Mouse (Mus musculus) megakaryocyte-erythroid progenitor cell, adult 5-6 weeks (primary cell): ENCODE measurements around the gene Rasgef1c. TPM values are rescaled to one million over a fixed set of nuclear protein-coding genes. Genes with fewer than 3 reads are reported as not detected.

Source experiments
- ATAC-seq: replicated peaks from 2 replicates; pipeline ENCODE4 v1.8.0; 2016; ENCODE audit warnings: mild to moderate bottlenecking, inconsistent platforms; ENCODE audit not compliant: severe bottlenecking, poor library complexity, low FRiP score, low TSS enrichment
- total RNA-seq, 2 experiments: library from RNA; stranded (forward) in 1 of 2; stranded (reverse) in 1 of 2; fragments of 200-1000, 215-1000 nt in 1 of 2; fragments of >200 nt in 1 of 2; fragmentation: Nextera tagmentation in 1 of 2; gene quantifications; 2 replicates each; pipeline ENCODE4 v1.2.3; 2014 to 2017

Gene Rasgef1c
- total RNA-seq, 2 experiments from 2014 or later = 1.2 to 5.6 TPM

DNA sequence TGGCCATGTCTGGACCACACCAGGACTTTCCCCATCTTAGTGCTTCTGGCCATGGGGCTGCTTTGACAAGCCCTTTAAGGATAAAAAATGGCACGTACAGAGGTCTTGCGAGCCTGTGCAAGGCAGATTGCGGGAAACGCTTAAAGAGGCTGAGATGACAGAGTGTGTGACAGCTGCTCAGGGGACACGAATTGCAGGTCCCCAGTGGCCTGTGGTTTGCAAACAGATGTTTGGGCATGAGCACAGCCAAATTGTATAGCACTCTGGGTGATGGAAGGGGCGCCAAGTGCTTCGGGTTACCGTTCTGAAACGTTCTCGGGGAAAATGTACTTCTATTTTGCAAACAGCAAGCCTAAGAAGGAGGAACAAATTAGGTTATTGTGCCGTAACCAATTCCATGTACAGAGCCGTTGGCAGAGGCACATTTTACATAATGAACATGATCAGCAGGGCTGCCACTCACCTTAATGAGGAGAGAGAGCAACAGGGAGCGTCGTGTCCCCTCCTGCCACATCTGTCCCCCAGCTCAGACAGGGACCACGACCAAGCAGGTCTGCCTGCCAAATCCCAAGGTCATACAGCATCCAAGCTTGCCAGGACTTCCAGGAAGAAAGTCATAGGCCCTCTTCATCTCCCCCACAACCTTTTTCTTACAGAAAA is 17.0 kb downstream of the Rasgef1c start:
- no peak for ATAC-seq

DNA sequence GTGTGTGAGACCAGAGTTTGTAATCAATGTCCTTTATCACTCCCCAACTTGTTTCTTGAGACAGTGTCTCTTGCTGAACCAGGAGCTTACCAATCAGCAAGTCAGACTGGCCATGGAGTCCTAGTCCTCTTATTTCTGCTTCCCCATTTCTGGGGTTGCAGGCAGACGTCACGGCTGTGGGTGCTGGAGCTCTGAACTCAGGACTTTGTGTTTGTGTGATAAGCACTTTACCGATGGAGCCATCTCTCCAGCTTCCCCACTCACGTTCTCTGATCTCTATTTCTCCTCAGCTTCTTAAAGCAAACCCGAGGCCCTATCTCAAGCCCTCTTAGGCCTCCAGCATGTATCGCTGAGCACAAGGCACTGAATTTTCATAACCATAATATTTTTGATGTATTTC is 17.7 kb downstream of the Rasgef1c start:
- no peak for ATAC-seq

DNA sequence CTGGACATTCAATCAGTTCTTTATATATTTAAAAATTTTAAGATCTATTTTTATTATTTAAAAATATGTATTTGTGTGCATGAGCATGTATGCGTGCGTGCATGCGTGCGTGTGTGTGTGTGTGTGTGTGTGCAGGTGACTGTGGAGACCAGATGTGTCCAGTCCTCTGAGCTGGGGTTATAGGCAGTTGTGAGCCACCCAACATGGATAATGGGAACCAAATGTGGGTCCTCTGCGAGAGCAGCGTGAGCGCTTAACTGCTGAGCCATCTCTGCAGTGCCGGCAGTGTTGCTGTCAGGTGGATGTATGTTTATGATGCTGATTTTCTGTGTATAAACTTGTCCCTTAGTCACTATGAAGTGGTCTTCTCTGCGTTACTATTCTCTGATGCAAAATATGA is 21.9 kb downstream of the Rasgef1c start:
- no peak for ATAC-seq

DNA sequence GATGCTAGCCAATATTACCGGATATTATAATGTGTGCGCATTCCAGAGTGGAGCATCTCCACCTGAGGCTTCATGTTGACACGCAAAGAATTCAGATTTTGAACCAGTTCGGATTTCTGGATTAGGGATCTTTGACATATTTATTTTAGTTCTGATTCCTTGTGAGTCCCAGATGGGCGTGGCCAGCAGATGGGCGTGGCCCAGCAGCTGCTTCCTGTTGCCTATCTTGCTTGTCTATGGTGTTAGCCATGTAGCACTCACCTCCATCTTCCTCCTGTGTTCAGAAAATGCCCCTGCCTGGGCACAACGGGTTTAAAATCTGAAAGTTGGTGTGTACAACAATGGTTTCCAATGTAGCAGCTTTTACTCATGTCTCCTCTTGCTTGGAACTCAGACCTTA is 24.5 kb downstream of the Rasgef1c start:
- ATAC-seq = peak; percentile 73; the same call in 1 of the 2 replicates

DNA sequence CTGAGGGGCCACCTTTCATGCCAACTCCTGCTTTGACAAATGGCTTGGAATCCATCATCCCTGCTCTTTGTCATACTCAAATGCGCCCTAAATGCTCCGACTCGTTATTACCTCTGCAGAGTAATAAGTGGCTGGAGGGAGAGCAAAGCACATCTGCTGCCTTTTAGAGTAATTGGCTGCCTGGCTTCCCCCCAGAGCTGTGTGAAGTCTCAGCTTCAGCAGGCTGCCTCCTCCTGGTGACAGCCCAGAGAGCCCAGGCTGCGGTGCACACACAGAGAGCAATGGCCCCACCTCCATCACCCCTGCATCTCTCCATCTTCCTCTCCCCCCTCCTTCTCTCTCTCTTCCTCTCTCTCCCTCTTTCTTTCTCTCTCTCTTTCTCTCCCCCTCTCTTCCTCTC is 25.5 kb downstream of the Rasgef1c start:
- no peak for ATAC-seq

DNA sequence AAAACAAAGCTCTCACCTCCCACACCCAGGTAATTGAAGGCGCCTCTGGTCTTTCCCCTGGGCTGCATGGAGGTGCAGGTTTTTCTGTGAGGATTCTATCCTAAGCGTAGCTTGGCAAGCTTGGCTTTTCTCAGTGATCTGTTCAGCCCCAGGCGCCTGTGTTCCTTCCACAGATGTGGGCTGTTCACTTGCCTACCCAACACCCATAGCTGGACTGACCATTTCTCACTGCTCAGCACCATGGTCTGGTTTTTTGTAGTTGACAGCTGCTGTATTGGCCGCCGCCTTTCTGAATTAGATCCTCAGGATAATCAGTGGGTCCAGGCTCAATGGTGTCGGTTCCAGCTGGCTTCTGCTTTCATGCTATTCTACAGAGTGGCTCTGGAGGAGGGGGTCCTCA is 26.0 kb downstream of the Rasgef1c start:
- no peak for ATAC-seq

DNA sequence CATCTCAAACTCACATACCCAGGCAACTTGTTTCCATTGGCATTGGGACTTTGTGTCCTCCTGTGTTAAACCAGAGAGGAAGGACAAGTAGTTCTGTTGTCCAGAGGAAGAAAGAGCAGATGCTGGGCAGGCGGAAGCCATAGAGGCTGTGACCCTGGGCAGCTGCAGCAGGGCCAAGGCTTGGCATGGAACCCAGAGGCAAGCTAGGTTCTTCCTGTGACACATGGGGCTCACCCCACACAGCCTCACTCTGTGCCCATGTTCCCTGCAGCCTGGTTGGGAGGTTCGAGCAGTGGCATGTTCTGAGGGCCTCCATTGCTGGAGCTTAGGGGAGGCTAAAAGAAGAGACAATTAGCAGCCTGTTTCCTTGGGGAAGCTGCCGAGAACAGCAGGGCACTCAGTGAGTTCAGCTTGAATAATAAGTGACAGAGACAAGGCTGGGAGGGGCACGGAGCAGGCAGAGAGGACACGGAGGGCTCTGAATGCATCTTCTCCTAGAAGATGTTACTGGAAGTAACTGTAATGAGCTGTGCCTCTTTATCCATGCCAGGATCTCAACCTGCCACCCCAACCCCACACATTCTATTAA is 29.5 kb downstream of the Rasgef1c start:
- ATAC-seq = no peak

DNA sequence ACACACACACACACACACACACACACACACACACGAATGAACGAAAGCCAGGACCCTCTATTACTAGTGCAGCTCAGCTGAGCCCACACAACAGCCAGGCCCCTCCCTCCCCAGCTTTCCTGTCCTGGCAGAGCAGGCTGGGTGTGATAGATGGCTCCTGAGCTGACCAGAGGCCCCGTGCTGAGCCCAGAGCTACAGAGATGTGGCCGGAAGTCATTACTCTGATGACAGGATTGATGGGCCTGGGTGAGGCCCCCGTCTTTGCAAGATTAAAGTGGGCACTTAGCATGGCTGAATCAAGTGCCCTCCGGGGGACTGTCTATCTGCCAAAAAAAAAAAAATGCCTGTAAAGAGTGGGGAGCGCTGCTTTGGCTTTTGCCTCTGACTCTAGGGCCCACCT is 30.2 kb downstream of the Rasgef1c start:
- no peak for ATAC-seq

DNA sequence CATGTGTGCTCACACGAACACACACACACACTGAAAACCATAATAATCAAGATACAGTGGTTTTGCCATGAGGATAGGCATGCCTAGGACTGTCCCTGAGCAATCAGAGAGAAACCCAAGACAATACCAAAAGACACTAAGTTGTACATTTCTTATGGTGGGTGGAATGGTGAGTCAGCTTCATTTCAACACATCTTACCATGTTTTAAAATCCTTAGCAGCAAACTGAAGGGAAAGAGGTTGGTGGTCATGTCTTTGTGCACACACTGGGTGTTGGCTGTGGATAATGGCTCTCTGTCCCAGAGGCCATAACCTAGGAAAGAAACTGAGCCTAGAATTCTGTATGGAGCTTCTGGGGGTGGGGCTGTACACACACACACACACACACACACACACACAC is 32.2 kb downstream of the Rasgef1c start:
- no peak for ATAC-seq

DNA sequence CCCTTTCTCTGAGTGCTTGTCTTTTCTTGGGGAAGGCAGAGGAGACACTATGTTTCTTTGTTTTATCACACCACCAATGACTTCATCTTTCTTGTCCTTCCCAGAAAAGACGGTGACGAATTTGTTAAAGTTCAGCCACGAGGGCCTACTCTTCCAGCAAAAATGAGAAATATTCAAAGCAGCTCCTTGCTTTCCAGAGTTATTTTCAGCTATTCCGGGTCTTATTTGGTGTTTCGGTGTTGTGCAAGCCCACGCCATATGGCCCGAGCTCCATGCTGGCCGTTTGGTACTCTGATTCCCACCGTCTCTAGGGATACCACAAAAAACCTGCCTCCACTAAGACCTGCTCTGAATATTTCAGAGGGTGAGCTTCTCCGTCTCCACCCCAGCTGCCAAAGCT is 32.7 kb downstream of the Rasgef1c start:
- no peak for ATAC-seq

DNA sequence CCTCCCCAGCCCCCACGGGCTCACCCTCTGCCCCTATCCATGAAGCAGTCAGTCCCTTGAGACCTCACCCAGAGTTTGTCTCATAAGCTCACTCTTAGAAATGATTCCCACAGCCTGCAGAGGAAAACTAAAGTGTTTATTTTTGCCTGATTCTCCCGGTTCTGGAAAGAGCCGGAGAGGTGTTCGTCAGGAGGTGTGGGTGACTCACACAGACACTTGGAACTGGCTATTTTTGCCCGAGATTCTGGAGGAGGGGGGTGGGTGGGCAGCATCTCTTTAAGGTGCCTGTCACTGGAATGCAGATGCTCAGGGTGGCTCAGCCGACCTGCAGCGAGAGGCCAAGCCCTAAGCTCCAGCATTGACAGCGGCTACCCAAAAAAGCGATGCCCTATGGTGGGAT is 34.8 kb downstream of the Rasgef1c start:
- ATAC-seq = no peak

DNA sequence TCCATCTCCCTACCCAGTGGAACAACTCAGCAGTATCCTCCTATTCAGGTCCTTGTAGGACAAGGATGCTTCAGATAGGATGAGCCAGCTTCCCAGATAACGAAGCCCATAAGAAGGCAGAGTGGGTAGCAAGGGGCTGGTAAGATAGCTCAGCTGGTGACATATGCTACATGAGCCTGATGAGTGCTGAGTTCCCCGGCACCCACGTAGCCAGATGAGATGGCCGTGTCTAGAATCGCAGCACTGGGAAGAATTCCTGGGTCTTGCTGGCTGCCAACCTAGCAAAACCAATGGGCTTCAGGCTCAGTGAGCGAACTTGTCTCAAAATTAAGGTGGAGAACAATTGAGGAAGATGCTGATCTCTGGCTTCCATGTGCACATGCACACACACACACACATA is 36.1 kb downstream of the Rasgef1c start:
- ATAC-seq = no peak

DNA sequence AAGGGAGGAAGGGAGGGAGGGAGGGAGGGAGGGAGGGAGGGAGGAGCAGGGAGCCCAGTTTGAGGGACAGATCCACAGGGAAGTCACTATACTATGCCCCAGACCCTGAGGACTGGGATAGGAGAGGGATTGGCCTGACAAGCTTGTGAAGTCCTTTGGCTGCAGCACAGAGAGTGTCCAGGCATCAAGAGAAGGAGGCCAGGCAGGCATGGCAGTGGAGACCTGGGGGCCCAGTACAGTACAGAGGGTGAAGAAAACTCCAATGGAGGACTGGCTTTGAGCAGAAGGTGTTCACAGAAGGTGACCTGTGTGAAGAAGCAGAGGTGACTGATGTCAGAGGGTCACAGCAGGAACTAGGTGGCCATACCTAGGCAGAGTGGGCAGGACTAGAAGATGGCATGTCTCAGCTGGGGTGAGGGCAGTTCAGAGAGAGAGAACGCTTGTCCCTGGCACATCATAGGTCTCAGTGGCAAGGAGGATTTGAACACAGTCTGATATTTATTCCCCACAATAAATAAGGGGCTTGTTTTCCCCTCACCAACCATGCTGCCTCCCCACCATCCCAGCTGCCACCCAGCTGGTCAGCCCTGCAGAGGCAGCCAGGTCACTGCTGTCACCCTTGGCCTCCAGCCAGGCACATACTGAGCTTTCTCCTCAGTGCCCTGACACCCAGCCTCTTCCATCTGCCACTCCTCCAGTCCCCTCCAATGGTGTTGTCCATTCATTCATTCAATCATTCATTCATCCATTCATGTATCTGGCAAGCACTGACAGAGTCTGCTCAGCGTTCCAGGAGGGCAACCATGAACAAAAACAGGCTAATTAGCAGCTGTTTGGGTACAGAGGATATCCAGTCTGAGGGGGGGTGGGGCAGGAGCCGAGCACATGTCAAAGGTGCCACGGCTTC is 36.9 kb downstream of the Rasgef1c start:
- no peak for ATAC-seq

DNA sequence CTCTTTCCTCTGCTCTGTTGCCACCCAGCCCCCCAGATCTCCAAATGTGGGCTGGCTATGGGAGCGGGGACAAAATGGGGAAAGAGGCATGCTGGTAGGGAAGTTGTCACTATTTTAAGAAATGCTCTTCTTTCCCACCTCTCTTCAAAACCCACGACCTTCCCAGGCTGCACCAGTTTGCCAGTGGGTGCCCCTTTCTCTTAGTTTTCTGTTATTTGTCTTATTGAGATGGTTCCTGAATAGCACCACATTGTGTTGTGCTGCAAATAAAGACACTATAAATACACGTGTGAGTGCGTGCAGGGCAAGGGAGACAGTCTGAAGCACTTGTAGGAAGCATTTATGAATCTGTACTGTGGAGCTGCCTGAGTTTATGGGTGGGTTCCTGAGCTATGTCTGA is 41.2 kb downstream of the Rasgef1c start:
- ATAC-seq = no peak

DNA sequence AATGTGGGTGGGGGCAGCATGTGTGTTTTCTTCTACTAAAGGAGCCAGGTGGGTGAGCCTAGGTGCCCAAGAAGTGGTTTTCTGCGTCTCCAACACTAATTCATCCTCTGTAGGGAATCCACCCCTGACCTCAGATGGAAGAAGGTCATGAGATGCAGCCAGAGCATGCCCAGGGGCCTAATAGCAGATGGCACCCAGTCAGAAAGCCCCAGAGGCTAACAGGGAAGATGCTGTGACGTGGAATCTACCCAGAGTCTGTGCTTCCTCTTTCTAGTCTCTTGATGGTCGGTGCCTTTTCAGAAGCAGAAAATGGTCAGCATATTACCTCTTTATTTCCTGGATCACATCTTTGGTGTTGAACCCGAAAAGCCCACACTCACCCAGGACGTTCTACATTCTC is 42.3 kb downstream of the Rasgef1c start:
- ATAC-seq = no peak

DNA sequence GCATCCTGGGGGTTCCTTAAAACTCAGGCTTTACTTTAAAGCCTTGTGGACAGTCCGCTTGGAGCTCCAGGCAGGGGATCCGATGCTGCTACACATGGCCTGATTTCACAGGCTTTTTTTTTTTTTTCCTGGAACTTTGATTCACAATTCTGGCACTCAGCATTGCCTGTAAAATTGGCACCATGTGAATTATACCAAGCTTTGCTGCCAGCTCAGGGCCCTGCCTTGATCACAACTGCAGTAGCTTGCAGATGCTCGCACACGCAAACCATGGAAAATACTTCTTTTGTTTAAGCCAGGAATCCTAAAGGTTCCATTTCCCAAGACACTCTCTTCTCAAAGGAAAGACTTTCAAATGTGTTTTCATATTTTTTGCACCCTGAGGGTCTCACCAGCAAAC is 44.1 kb downstream of the Rasgef1c start:
- no peak for ATAC-seq

DNA sequence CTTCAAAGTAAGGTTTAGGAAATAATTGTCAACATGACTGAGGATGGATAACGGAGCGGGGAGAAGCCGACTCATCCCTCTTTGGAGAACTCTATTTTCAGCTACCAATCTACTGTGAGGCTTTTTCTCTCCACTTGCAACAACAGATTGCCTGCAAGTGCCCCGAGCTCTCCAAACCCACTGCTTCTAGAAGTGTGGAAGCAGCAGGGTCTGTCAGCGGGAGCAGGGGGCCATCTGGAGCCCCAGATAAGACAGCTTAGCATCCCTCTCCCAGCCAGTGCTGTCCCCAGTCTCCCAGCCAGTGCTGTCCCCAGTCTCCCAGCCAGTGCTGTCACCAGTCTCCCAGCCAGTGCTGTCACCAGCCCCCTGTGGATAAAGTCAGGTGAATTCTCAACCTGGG is 48.2 kb downstream of the Rasgef1c start:
- ATAC-seq = no peak

DNA sequence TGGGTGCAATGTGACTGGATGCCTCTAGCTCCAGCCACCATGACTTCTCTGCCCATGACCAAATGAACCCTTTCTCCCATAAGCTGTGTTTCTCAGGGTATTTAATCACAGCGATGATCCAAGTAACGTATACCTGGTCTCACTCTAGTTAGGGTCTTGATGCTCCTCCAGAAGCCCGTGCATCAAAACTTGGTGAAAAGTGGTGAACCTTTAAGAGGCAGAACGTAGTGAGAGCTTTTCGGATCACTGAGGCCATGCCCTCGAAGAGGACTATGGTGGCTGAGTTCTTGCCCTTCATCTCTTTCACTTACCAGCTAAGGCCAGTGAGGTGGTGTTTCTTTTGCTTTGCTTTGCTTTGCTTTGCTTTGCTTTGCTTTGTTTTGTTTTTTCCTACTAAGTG is 52.0 kb downstream of the Rasgef1c start:
- ATAC-seq = no peak

DNA sequence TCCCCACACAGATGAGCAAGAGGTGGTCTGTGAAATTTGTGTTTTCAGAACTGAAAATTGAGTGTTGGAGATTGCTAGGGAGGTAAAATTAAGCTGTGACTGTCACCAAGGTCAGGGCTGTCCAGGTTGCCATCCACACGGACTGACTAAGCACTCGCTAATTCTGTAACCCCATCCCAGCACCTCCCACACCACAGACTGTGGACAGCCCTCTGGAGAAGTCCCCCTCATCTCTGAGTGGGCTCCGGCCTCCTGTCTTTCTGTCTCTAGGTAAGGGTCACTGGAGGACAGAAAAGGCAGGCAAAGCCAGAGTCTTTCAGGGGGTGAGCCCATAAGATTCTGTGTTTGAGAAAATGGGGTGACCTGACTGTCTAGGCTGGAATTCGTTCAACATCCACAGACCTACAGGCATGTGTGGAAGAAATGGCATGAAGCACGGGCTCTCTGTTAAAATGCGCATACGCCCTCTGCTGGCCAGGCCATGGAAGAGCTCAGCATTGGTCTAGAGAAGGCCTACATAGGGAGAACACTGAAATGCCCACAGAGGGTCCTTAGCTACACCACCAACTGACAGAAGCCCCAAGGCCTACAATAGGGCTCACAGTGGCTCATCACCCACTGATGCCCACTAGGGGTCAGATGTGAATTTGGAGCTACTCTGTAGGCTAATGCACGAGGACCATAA is 54.1 kb downstream of the Rasgef1c start:
- peak; percentile 75 for ATAC-seq

DNA sequence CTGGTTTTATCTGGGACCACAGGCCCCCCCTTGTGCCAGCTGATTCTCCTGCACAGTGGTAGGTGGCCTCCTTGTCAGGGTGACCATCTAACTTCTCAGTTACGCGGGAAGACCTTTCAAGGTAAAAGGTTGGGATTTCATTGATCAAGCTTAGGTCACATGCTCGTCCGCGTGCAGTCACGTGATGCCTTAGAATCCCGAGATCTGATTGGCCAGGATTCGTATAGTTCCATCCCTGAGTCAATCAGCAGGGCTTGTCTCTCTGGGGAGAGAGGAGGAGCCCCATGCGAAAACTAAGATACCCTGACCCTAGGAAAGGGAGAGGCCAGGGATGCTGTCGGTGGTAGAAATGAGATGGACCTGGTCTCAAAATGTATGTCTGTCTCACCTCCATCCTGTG is 56.4 kb downstream of the Rasgef1c start:
- ATAC-seq = no peak
